Mouse (Mus musculus): ENCODE results near the gene Man1a2.

DNA sequence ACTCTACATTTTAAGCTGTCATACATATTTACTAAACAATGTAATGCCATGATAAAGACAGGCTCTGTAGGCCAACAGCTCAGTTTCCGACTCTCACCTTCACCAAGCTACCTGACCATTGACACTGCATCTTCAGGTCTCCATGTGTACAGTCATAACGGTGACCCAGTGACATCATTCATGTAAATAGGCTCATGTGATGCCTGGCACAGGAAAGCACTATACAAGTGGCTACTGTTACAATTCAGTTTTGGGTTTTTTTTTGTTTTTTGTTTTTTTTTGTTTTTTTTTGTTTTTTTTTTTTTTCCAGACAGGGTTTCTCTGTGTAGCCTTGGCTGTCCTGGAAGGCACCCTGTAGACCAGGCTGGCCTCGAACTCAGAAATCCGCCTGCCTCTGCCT lies 94.2 kb downstream of the Man1a2 start:
- TF ChIP-seq CTCF (IDR thresholded peaks at IDR 0.05; ENCODE audit: low read depth, low read length) = no peak
- TF ChIP-seq POLR2A (IDR thresholded peaks at IDR 0.05; ENCODE audit: extremely low read depth, insufficient read depth, low read length) = no peak
